Mouse (Mus musculus) hindbrain, embryonic 13.5 days (tissue): Measurements from ENCODE around the gene Klhl22. TPM values are rescaled to one million over a fixed set of nuclear protein-coding genes. Genes with fewer than 3 reads are reported as not detected.
A peak's percentile ranks its signal among the peaks of the same experiment; 100 is the strongest.

Experiments used
- ATAC-seq: fragments of 200-750 bp; cut with Nextera tagmentation; 2 replicates; pipeline ENCODE4 v1.8.0; 2017; ENCODE audit warnings: moderate TSS enrichment; ENCODE audit not compliant: low FRiP score
- H3K27ac ChIP-seq: fragments of 300-500 bp; sonication (generic); 2 replicates; pipeline ENCODE4 v1.5.1; 2015; ENCODE audit warnings: inconsistent platforms, mild to moderate bottlenecking, moderate library complexity
- H3K27me3 ChIP-seq: fragments of 300-500 bp; sonication (generic); 2 replicates; pipeline ENCODE4 v1.6.1; 2015; ENCODE audit warnings: mild to moderate bottlenecking, inconsistent platforms
- H3K36me3 ChIP-seq: fragments of 300-500 bp; sonication (generic); 2 replicates; pipeline ENCODE4 v1.6.1; 2015; ENCODE audit warnings: mild to moderate bottlenecking, inconsistent platforms
- H3K4me1 ChIP-seq: fragments of 300-500 bp; sonication (generic); replicated peaks from 2 replicates; pipeline ENCODE4 v1.6.1; 2015; ENCODE audit warnings: inconsistent platforms
- H3K4me2 ChIP-seq: fragments of 300-500 bp; sonication (generic); 2 replicates; pipeline ENCODE4 v1.6.1; 2015; ENCODE audit warnings: inconsistent platforms, mild to moderate bottlenecking, moderate library complexity
- H3K4me3 ChIP-seq: fragments of 300-500 bp; sonication (generic); 2 replicates; pipeline ENCODE4 v1.5.1; 2015; ENCODE audit warnings: mild to moderate bottlenecking, inconsistent platforms
- H3K9ac ChIP-seq: fragments of 300-500 bp; sonication (generic); 2 replicates; pipeline ENCODE4 v1.6.1; 2015; ENCODE audit warnings: mild to moderate bottlenecking, inconsistent platforms
- H3K9me3 ChIP-seq: fragments of 300-500 bp; sonication (generic); 2 replicates; pipeline ENCODE4 v1.6.1; 2016; ENCODE audit warnings: inconsistent platforms
- WGBS: fragments of 180-500 bp; shearing (Covaris S2); methylation state at CpG from one replicate; pipeline ENCODE4 v1.1.7; 2015; 5-methylcytosine and 5-hydroxymethylcytosine counted together
- polyA plus RNA-seq: library from polyadenylated mRNA; unstranded; fragments of >200 nt; fragmentation: Nextera tagmentation; extraction: Ambion mirVana; gene quantifications from 2 replicates; pipeline ENCODE4 v1.2.1, GENCODE M21; 2015

Klhl22 gene
- 70.9 and 77.6 TPM in 2 replicates for polyA plus RNA-seq

GRCm38 (mm10) chr16:17759344-17759773 is at the start of gene Klhl22:
Klhl22 (plus strand) TSS chr16:17759618.
- H3K27ac ChIP-seq: peak within 1 kb of the TSS; percentile 82
- WGBS: under 1% methylated on average over 27 of the region's 28 CpGs
- H3K4me3 ChIP-seq: peak within 1 kb of the TSS; percentile 67
- H3K36me3 ChIP-seq: peaks cover 8% of the 10 kb centered on the region; the same call in 1 of the 2 replicates
- ATAC-seq: peak; percentile 94
- peaks cover 14% of the 10 kb centered on the region for H3K27me3 ChIP-seq
- peaks cover 43% of the 10 kb centered on the region for H3K4me1 ChIP-seq
- no peaks in the 10 kb centered on the region for H3K9me3 ChIP-seq
- peak within 1 kb of the TSS; percentile 91 for H3K9ac ChIP-seq
- H3K4me2 ChIP-seq: peak within 1 kb of the TSS; percentile 84

GRCm38 (mm10) chr16:17717791-17718190 is 41.6 kb upstream of the Klhl22 start:
- Histone ChIP-seq H3K4me1 (peaks cover 24% of the 10 kb centered on the region), H3K9ac (no peak overlapping the region), H3K36me3 (no peaks in the 10 kb centered on the region), H3K27me3 (no peaks in the 10 kb centered on the region), H3K4me3 (no peak overlapping the region), H3K9me3 (no peaks in the 10 kb centered on the region), H3K27ac (no peak overlapping the region), H3K4me2 (no peak overlapping the region)
- WGBS: 94% methylated on average over 1 of the region's 1 CpGs
- no peak for ATAC-seq

GRCm38 (mm10) chr16:17721114-17721808 is 38.2 kb upstream of the Klhl22 start:
- H3K27me3 ChIP-seq: no peaks in the 10 kb centered on the region
- 77% methylated on average over 9 of the region's 9 CpGs for WGBS
- H3K36me3 ChIP-seq: no peaks in the 10 kb centered on the region
- H3K9me3 ChIP-seq: no peaks in the 10 kb centered on the region
- peaks cover 24% of the 10 kb centered on the region for H3K4me1 ChIP-seq
- H3K9ac ChIP-seq: peak overlapping the region; percentile 93
- H3K4me2 ChIP-seq: peak overlapping the region; percentile 95
- H3K27ac ChIP-seq: no peak overlapping the region
- peak overlapping the region; percentile 83 for H3K4me3 ChIP-seq
- no peak for ATAC-seq

GRCm38 (mm10) chr16:17721822-17722460 is 37.5 kb upstream of the Klhl22 start:
- Histone ChIP-seq H3K4me1 (peaks cover 24% of the 10 kb centered on the region), H3K4me3 (peak overlapping the region; percentile 83), H3K27me3 (no peaks in the 10 kb centered on the region), H3K27ac (peak overlapping the region; percentile 87), H3K36me3 (no peaks in the 10 kb centered on the region), H3K9ac (peak overlapping the region; percentile 93), H3K9me3 (no peaks in the 10 kb centered on the region), H3K4me2 (peak overlapping the region; percentile 95)
- peak; percentile 24; the same call in 1 of the 2 replicates for ATAC-seq
- WGBS: 7% methylated on average over 10 of the region's 10 CpGs

GRCm38 (mm10) chr16:17722461-17723324 is 36.7 kb upstream of the Klhl22 start:
- Histone ChIP-seq H3K9ac (peak overlapping the region; percentile 93), H3K4me2 (peak overlapping the region; percentile 95)
- 2% methylated on average over 44 of the region's 44 CpGs for WGBS

GRCm38 (mm10) chr16:17723325-17723626 is 36.1 kb upstream of the Klhl22 start:
- no peak; the same call in 1 of the 2 replicates for ATAC-seq
- WGBS: 93% methylated on average over 1 of the region's 1 CpGs
- no peak overlapping the region for H3K9ac ChIP-seq
- no peaks in the 10 kb centered on the region for H3K9me3 ChIP-seq
- H3K27ac ChIP-seq: no peak overlapping the region
- H3K4me3 ChIP-seq: no peak overlapping the region
- no peaks in the 10 kb centered on the region for H3K36me3 ChIP-seq
- H3K4me1 ChIP-seq: peaks cover 19% of the 10 kb centered on the region
- peak overlapping the region; percentile 95; the same call in 1 of the 2 replicates for H3K4me2 ChIP-seq
- H3K27me3 ChIP-seq: no peaks in the 10 kb centered on the region

More at GRCm38 (mm10) chr16:17722461-17723324, 36.7 kb upstream of the Klhl22 start:
- peak; percentile 92 for ATAC-seq
- Histone ChIP-seq H3K27ac (peak overlapping the region; percentile 87), H3K9me3 (no peaks in the 10 kb centered on the region), H3K27me3 (no peaks in the 10 kb centered on the region), H3K4me1 (peaks cover 21% of the 10 kb centered on the region), H3K4me3 (peak overlapping the region; percentile 83), H3K36me3 (no peaks in the 10 kb centered on the region)

- WGBS: 95% methylated on average over 3 of the region's 3 CpGs
These were observed 35.0 kb upstream of the Klhl22 start for GRCm38 (mm10) chr16:17724448-17724847.

GRCm38 (mm10) chr16:17727179-17727861 is 32.1 kb upstream of the Klhl22 start:
- Histone ChIP-seq H3K9me3 (no peaks in the 10 kb centered on the region), H3K4me3 (no peak overlapping the region), H3K27me3 (no peaks in the 10 kb centered on the region), H3K9ac (no peak overlapping the region), H3K4me1 (no peaks in the 10 kb centered on the region), H3K36me3 (no peaks in the 10 kb centered on the region), H3K4me2 (0 out of 2 replicates have a peak overlapping the region, but pooled peaks have one; percentile 23), H3K27ac (no peak overlapping the region)
- 23% methylated on average over 5 of the region's 5 CpGs for WGBS
- ATAC-seq: no peak

More at GRCm38 (mm10) chr16:17724448-17724847, 35.0 kb upstream of the Klhl22 start:
- no peaks in the 10 kb centered on the region for H3K9me3 ChIP-seq
- H3K36me3 ChIP-seq: no peaks in the 10 kb centered on the region
- H3K27ac ChIP-seq: no peak overlapping the region
- H3K4me1 ChIP-seq: peaks cover 19% of the 10 kb centered on the region
- H3K27me3 ChIP-seq: no peaks in the 10 kb centered on the region
- ATAC-seq: no peak
- no peak overlapping the region for H3K4me3 ChIP-seq
- no peak overlapping the region for H3K9ac ChIP-seq
- H3K4me2 ChIP-seq: no peak overlapping the region

- no peak for ATAC-seq
- H3K9me3 ChIP-seq: no peaks in the 10 kb centered on the region
- no peaks in the 10 kb centered on the region for H3K4me1 ChIP-seq
- no peak overlapping the region for H3K4me3 ChIP-seq
- H3K27me3 ChIP-seq: no peaks in the 10 kb centered on the region
- no peak overlapping the region for H3K27ac ChIP-seq
- no peaks in the 10 kb centered on the region for H3K36me3 ChIP-seq
- H3K9ac ChIP-seq: no peak overlapping the region
- no peak overlapping the region for H3K4me2 ChIP-seq
These were observed 29.4 kb upstream of the Klhl22 start for GRCm38 (mm10) chr16:17729974-17730373.

GRCm38 (mm10) chr16:17732021-17732420 is 27.4 kb upstream of the Klhl22 start:
- ATAC-seq: no peak
- Histone ChIP-seq H3K36me3 (no peaks in the 10 kb centered on the region), H3K9me3 (no peaks in the 10 kb centered on the region), H3K27ac (no peak overlapping the region), H3K4me3 (no peak overlapping the region), H3K27me3 (0 out of 2 replicates have a peak, but pooled peaks cover 4% of the 10 kb centered on the region), H3K9ac (no peak overlapping the region), H3K4me1 (no peaks in the 10 kb centered on the region), H3K4me2 (no peak overlapping the region)
- 42% methylated on average over 3 of the region's 3 CpGs for WGBS

GRCm38 (mm10) chr16:17732431-17732830 is 27.0 kb upstream of the Klhl22 start:
- H3K4me2 ChIP-seq: no peak overlapping the region
- no peak overlapping the region for H3K9ac ChIP-seq
- H3K4me1 ChIP-seq: no peaks in the 10 kb centered on the region
- 68% methylated on average over 6 of the region's 6 CpGs for WGBS
- no peak overlapping the region for H3K4me3 ChIP-seq
- H3K36me3 ChIP-seq: no peaks in the 10 kb centered on the region
- no peak overlapping the region for H3K27ac ChIP-seq
- H3K9me3 ChIP-seq: no peaks in the 10 kb centered on the region
- no peak for ATAC-seq
- H3K27me3 ChIP-seq: 0 out of 2 replicates have a peak, but pooled peaks cover 4% of the 10 kb centered on the region
